ENCODE assay signal across 9 mouse cellular contexts in the genomic region with DNA sequence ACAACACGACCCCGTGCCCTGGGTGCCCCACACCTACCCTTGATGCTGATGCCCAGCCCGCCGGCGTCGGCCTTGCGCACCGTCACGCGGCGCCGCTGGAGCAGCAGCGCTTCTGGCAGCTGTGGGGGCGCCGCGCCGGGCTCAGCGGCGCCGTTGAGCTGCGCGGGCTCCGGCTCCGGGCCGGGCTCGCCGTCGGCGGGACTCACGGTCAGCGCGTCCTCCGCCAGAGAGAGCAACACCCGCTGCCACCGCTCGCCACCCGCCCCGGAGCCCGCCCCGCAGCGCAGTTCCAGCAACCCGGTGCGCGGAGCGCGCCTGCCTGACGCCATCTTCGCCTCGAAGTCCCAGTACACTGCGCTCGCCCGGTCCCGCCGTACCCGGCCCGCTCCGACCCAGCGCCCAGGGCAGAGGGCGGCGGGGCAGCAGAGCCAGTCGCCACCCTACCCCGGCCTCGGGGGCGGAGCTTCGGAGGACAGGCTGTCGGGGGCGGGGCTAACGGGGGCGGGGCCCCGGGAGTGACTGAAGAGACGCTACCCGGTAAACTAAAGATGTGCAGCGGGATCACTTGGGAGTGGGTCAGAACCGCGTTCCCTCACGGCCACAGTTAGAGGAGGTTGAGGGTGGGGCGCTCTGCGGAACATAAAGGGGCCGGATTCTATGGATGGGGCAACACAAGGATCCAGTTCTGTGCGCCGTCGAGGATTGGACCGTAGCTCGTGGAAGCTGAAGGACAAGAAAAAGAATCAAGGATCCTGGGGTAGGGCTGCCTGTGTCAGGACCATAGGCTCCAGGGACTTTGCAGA. TPM values are rescaled to one million over a fixed set of nuclear protein-coding genes. Genes with fewer than 3 reads are reported as not detected.
DNase-seq lines count a peak whose midpoint lies in the region; ATAC-seq and TF ChIP-seq lines count a peak whose summit lies in the region.
"Had no signal": no experiment of that assay in that cellular context is flagged by ENCODE, and none has a peak within 500 bp of the region (broad histone marks: within the 10 kb centered on the region; RNA-seq: fewer than 3 reads in every experiment).

A gene (minus strand): TSS at position 457 of the 803 bp plus-strand sequence.

- peak; percentile 86 for DNase-seq in A20 (ENCODE audit: low read depth, low spot score)
- peak; percentile 79 for DNase-seq in brain, embryonic 14.5 days (ENCODE audit: low read depth)
- peak; percentile 87 for DNase-seq in heart, adult 9 months (ENCODE audit: low spot score in 2 of 2)
- DNase-seq in kidney, adult 9 months = peak; percentile 94
- DNase-seq in spleen, adult 18-20 months = peak; percentile 72 to 80

- 1% methylated on average over 82 of the region's 84 CpGs for WGBS in limb, embryonic 15.5 days
- 1% methylated on average over 61 of the region's 84 CpGs for WGBS in midbrain, embryonic 16.5 days

- peak; percentile 86 for ATAC-seq in erythroblast, adult 5-6 weeks (replicated peaks; ENCODE audit: low FRiP score, poor library complexity, severe bottlenecking)
- ATAC-seq in limb, embryonic 15.5 days (ENCODE audit: insufficient number of reproducible peaks, low FRiP score, low TSS enrichment, low read depth) = peak; percentile 79
- ATAC-seq in midbrain, embryonic 16.5 days = peak; percentile 85

- 0 out of 2 replicates have a peak, but pooled peaks cover 3% of the 10 kb centered on the region for H3K27me3 ChIP-seq in limb, embryonic 15.5 days
- no peaks in the 10 kb centered on the region for H3K27me3 ChIP-seq in midbrain, embryonic 16.5 days (ENCODE audit: control insufficient read depth, insufficient read depth, low read depth, low read length)
- H3K27me3 ChIP-seq: CH12.LX had no signal

- H3K27ac ChIP-seq in limb, embryonic 15.5 days = peak within 1 kb of the TSS; percentile 68
- H3K27ac ChIP-seq in midbrain, embryonic 16.5 days (ENCODE audit: low read length) = peak within 1 kb of the TSS; percentile 53

- peak; percentile 64; the same call in 1 of the 2 replicates for TF ChIP-seq POLR2A in brain, embryonic 14.5 days (IDR thresholded peaks at IDR 0.05; ENCODE audit: borderline replicate concordance, extremely low read depth, insufficient read depth, insufficient read length, poor library complexity, severe bottlenecking)

- H3K9me3 ChIP-seq in limb, embryonic 15.5 days = no peaks in the 10 kb centered on the region
- H3K9me3 ChIP-seq in midbrain, embryonic 16.5 days (replicated peaks; ENCODE audit: control insufficient read depth, low read length, poor library complexity, severe bottlenecking) = no peaks in the 10 kb centered on the region

- H3K4me3 ChIP-seq in limb, embryonic 15.5 days = peak within 1 kb of the TSS; percentile 76
- peak within 1 kb of the TSS; percentile 83 for H3K4me3 ChIP-seq in midbrain, embryonic 16.5 days (ENCODE audit: low read depth, low read length)

- H3K9ac ChIP-seq in limb, embryonic 15.5 days = peak within 1 kb of the TSS; percentile 48
- peak within 1 kb of the TSS; percentile 77 for H3K9ac ChIP-seq in midbrain, embryonic 16.5 days (ENCODE audit: low read depth, low read length)

- H3K4me1 ChIP-seq in limb, embryonic 15.5 days = peaks cover 34% of the 10 kb centered on the region
- peaks cover 12% of the 10 kb centered on the region for H3K4me1 ChIP-seq in midbrain, embryonic 16.5 days (ENCODE audit: control insufficient read depth, insufficient read depth, low read length)

- H3K36me3 ChIP-seq in limb, embryonic 15.5 days = no peaks in the 10 kb centered on the region
- no peaks in the 10 kb centered on the region for H3K36me3 ChIP-seq in midbrain, embryonic 16.5 days (ENCODE audit: control insufficient read depth, insufficient read depth, low read length)

- no peak for TF ChIP-seq CTCF in brain, embryonic 14.5 days (IDR thresholded peaks at IDR 0.05; ENCODE audit: borderline replicate concordance, extremely low read depth, insufficient read depth, insufficient read length)

- peak within 1 kb of the TSS; percentile 80 for H3K4me2 ChIP-seq in limb, embryonic 15.5 days
- H3K4me2 ChIP-seq in midbrain, embryonic 16.5 days (ENCODE audit: low read length) = peak within 1 kb of the TSS; percentile 84

RNA-seq across cellular contexts. Expression of the gene that starts here (rescaled TPM):
- 9.9 and 11.6 TPM in 2 replicates for polyA plus RNA-seq in brain, embryonic 14.5 days (2012; rRNA removed)
- total RNA-seq in erythroblast, adult 5-6 weeks (2015; ENCODE audit: low replicate concordance) = not detected in 2 replicates
- 0.17 and 0.56 TPM in 2 replicates for total RNA-seq in erythroblast, adult 5-6 weeks (2017; ENCODE audit: low replicate concordance)
- 10.2 and 14.5 TPM in 2 replicates for polyA plus RNA-seq in limb, embryonic 15.5 days (2015; fragmentation: Nextera tagmentation; extraction: Ambion mirVana)
- 9.2 and 12.3 TPM in 2 replicates for polyA plus RNA-seq in midbrain, embryonic 16.5 days (2015; fragmentation: Nextera tagmentation; extraction: Ambion mirVana)
- total RNA-seq: CH12.LX had no signal

Comparison
In these comparisons a context has a peak if more than half of its experiments do, and no peak if none do; other contexts are left out.
1. Peak in every context shown above with its lines: DNase-seq, ATAC-seq, H3K4me3 ChIP-seq and H3K27ac ChIP-seq.
2. Peak in ATAC-seq in erythroblast, adult 5-6 weeks; RNA of the gene not detected or under 1 TPM.